Mouse (Mus musculus) NIH3T3 (cell line): ENCODE data around the gene Wbp4.

ENCODE experiments used
- DNase-seq: peaks from one replicate; pipeline ENCODE4 v3.0.0-alpha.2; 2012; ENCODE audit warnings: low read depth

Gene Wbp4

GRCm38 (mm10) chr14:79507846-79508245 is 26.5 kb upstream of the Wbp4 start:
- DNase-seq = no peak

GRCm38 (mm10) chr14:79506207-79506606 is 24.9 kb upstream of the Wbp4 start:
- DNase-seq = no peak

GRCm38 (mm10) chr14:79504246-79505006 is 23.1 kb upstream of the Wbp4 start:
- DNase-seq = peak; percentile 34

- DNase-seq = peak; percentile 63
Measured at GRCm38 (mm10) chr14:79503371-79504075, 22.2 kb upstream of the Wbp4 start.

- no peak for DNase-seq
Measured at GRCm38 (mm10) chr14:79500756-79501155, 19.4 kb upstream of the Wbp4 start.

GRCm38 (mm10) chr14:79499326-79499725 is 18.0 kb upstream of the Wbp4 start:
- DNase-seq = no peak

GRCm38 (mm10) chr14:79494349-79494748 is 13.0 kb upstream of the Wbp4 start:
- DNase-seq = no peak

GRCm38 (mm10) chr14:79490246-79490645 is 8.9 kb upstream of the Wbp4 start:
- no peak for DNase-seq

- no peak for DNase-seq
Measured at GRCm38 (mm10) chr14:79489150-79489549, 7.8 kb upstream of the Wbp4 start.

GRCm38 (mm10) chr14:79488531-79488930 is 7.2 kb upstream of the Wbp4 start:
- no peak for DNase-seq

- peak; percentile 50 for DNase-seq
Measured at GRCm38 (mm10) chr14:79486993-79487731, 5.8 kb upstream of the Wbp4 start.

GRCm38 (mm10) chr14:79486617-79486992 is 5.3 kb upstream of the Wbp4 start:
- DNase-seq = peak; percentile 25

GRCm38 (mm10) chr14:79483611-79484120 is 2.3 kb upstream of the Wbp4 start:
- DNase-seq = no peak

- peak; percentile 46 for DNase-seq
Measured at GRCm38 (mm10) chr14:79482747-79483355, 1.5 kb upstream of the Wbp4 start.

- DNase-seq = peak; percentile 84
Measured at GRCm38 (mm10) chr14:79482251-79482661, 936 bp upstream of the Wbp4 start.

- peak; percentile 91 for DNase-seq
Measured at GRCm38 (mm10) chr14:79480624-79481338, 539 bp downstream of the Wbp4 start, which contains the start of gene Elf1. Elf1 (plus strand) TSS chr14:79481194.

- DNase-seq = no peak
Measured at GRCm38 (mm10) chr14:79473384-79473783, 7.9 kb downstream of the Wbp4 start.

- DNase-seq = peak; percentile 83
Measured at GRCm38 (mm10) chr14:79467621-79468020, 13.7 kb downstream of the Wbp4 start.

- DNase-seq = peak; percentile 50
Measured at GRCm38 (mm10) chr14:79465623-79466022, 15.7 kb downstream of the Wbp4 start.

- no peak for DNase-seq
Measured at GRCm38 (mm10) chr14:79460988-79461387, 20.3 kb downstream of the Wbp4 start.

- no peak for DNase-seq
Measured at GRCm38 (mm10) chr14:79460401-79460800, 20.9 kb downstream of the Wbp4 start.
